Mouse (Mus musculus) thymus, postnatal 0 days (tissue): ENCODE data around the gene Nlrp4f. TPM values are rescaled to one million over a fixed set of nuclear protein-coding genes. Genes with fewer than 3 reads are reported as not detected.
A peak's percentile ranks its signal among the peaks of the same experiment; 100 is the strongest.

Experiments
- DNase-seq: peaks from one replicate; pipeline ENCODE4 v3.0.0-alpha.2; 2015; ENCODE audit warnings: low spot score
- polyA plus RNA-seq: library from polyadenylated mRNA; unstranded; fragments of >200 nt; fragmentation: Nextera tagmentation; extraction: Ambion mirVana; gene quantifications from 2 replicates; pipeline ENCODE4 v1.2.1, GENCODE M21; 2015

The Nlrp4f gene
- polyA plus RNA-seq: not detected in 2 replicates

DNA sequence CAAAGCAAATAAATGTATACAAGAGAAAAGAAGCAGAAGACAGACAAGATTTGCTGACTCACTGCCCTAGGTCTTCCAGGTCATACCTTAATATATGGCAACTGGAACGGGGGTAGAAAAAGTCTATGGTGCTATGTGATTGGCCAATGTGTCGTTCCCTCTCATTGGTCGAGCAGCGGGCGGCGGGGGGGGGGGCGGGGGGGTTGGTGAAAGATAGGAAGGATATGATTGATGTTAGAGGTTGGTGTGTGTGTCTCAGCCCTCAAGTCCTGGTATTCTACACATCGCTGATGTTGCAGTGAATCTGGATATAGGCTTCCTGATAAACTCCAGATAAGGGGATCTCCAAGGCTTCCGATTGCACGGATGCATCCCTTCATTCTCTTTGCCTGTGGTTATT, at the start of gene Nlrp4f:
Gene Nlrp4f, minus strand, starts transcription at position 101 of the 400 bp plus-strand sequence.
- no peak for DNase-seq

DNA sequence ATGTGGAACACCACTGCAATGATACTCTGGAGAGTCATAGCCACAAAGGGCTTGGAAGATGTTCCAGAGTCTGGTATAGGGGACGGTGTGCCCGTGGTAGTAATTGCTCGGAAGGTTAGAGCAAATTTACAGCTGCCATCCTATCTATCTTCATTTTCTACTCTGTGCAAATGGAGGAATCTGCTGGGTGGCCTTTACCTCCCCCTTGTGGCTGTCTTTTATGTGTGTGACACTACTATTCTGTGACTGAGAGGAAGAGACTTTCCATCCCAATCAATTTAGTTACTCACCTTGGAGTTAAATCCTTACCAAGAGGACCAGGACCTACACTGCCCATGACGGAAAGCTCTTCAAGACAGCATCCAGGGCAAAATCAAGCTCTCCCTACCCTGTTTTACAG, 37.5 kb upstream of the Nlrp4f start:
- peak; percentile 50 for DNase-seq

DNA sequence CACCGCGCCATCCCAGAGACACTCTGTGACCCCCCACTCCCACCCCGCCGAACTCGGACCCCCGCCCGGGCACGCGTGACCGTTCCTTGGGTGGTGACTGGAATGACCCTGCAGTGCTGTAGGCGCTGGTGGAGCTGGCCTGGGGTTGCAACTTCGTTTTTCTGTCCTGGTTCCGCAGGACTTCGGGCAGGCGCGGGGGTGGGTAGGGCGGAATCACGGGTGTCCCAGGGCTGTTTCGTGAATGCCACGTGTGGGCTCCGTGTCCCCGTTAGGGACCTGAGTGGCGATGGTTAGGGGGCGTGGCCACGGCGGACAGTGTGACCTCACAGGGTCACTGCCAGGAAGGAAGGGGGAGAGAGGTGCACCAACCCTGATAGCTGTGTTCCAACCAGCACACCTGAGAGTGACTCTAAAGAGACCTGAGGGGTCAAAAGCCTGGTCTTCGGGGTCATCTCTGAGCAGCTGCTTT, 36.6 kb upstream of the Nlrp4f start:
- no peak for DNase-seq

DNA sequence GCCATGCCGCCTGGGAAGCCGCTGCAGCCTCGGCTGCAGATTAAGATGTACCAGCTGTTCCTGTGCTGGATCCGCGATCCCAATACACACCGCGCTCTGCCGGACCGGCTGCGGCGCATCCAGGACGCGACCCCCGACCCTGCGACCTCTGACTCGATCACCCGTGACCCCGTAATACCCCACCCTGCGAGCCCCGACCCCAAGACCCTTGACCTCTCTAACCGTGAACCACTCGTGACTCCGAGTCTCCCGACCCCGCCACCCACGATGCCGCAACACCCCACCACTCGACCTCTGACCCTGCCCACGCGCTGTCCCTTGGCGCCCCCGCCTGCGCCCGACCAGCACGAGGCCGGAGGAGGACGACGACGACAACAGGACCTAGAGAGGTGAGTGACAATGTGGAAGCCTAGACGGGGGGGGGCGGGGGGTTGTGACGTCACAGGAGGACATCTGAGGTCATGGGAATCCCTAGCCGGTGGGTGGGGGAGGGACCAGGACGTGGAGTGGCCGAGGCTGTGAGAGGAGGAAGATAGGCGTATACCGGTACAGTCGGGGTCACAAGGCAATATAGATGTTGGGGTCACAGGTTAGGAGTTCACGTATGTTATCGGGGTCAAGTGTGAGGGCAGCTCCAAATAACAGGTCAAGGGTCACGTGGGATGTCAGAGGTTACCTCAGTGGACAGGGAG, 36.0 kb upstream of the Nlrp4f start:
- peak; percentile 45 for DNase-seq

GRCm38 (mm10) chr13:65241099-65241626, 35.4 kb upstream of the Nlrp4f start:
- DNase-seq: peak; percentile 94

- DNase-seq: peak; percentile 99
Measured at GRCm38 (mm10) chr13:65240509-65241098, 34.8 kb upstream of the Nlrp4f start.

GRCm38 (mm10) chr13:65237211-65237610, 31.4 kb upstream of the Nlrp4f start:
- no peak for DNase-seq

DNA sequence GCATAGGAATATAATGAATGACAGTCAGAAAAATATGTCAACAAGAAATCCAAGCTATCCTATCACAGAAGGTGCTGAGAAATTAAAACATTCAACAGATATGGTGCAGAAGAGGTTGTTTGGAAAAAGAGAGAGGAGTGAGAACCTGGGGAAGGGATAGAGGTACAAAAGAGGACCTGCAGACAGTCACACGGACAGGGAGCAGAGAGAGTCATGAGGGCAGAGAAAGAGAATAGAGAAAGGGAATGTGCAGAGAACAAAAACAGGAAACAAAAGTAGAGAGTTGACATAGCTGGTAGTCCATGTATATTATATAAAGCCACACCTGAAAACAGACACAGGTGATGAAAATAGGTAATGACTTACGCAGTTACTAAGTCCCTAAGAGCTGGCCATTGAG, 20.9 kb upstream of the Nlrp4f start:
- DNase-seq: no peak

DNA sequence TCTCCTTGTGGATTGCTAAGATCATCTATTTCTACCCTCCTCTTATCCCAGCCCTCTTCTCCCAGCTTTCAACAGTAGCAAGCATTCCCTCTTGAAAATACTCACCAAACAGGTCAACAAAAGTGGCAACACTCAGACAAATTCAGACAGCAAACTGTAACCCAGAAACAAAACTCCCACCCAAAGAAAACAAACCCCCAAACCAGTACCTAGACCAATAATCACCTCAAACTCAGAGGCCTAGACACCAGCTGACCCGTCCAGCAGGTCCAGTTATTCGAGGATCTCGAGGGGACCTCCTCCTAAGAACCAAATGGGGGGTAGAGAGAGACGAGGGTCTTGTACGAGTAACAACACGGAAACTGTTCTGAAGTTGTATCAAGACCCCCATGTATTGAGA, 20.2 kb upstream of the Nlrp4f start:
- DNase-seq: no peak

GRCm38 (mm10) chr13:65200667-65201066, 5.1 kb downstream of the Nlrp4f start:
- DNase-seq: no peak

GRCm38 (mm10) chr13:65176472-65177091, 29.2 kb downstream of the Nlrp4f start:
- DNase-seq: no peak

GRCm38 (mm10) chr13:65175734-65176471, 29.9 kb downstream of the Nlrp4f start:
- peak; percentile 61 for DNase-seq

- no peak for DNase-seq
Measured at GRCm38 (mm10) chr13:65174102-65174501, 31.7 kb downstream of the Nlrp4f start.

GRCm38 (mm10) chr13:65149940-65150339, 55.8 kb downstream of the Nlrp4f start, which contains the start of gene Olfr466:
Olfr466 (plus strand) TSS chr13:65150240.
- no peak for DNase-seq

DNA sequence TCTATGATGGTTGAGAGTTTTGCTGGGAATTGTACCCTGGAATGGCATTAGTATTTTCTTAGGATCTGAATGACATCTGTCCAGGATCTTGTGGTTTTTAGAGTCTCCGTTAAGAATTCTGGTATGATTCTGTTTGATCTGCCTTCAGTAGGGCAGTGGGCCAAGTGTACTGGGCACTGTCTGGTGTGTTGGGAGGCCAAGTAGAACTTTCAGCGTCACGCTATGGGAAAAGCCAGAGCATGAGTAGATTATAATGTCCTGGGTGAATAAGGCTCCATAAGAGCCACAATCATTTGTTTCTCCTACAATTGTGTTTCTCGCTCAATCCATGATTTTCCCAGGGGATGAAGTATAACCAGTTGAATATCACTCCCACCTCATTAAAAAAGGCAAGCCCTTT, 68.0 kb downstream of the Nlrp4f start, which contains the start of gene Olfr465-ps1:
Gene Olfr465-ps1, plus strand, starts transcription at position 301 of the 400 bp plus-strand sequence.
- DNase-seq: no peak

Other genes starting within 250 kb of the Nlrp4f start
- gene Spata31d1c, start 172.9 kb downstream of the Nlrp4f start, polyA plus RNA-seq: not detected in 2 replicates
- gene Prss47, start 153.2 kb downstream of the Nlrp4f start, polyA plus RNA-seq: not detected in 2 replicates
- 43.7 and 44.3 TPM in 2 replicates for gene Mfsd14b, start 93.0 kb downstream of the Nlrp4f start, polyA plus RNA-seq
- not detected in 2 replicates for gene Olfr465-ps1, start 67.9 kb downstream of the Nlrp4f start, polyA plus RNA-seq
- gene Olfr466, start 55.7 kb downstream of the Nlrp4f start, polyA plus RNA-seq: not detected in 2 replicates
- gene Gm10775, start 53.6 kb upstream of the Nlrp4f start, polyA plus RNA-seq: not detected in 2 replicates
- gene Zfp369, start 72.8 kb upstream of the Nlrp4f start, polyA plus RNA-seq: 12.5 and 15.3 TPM in 2 replicates